Mouse (Mus musculus): Measurements from ENCODE around the gene Hspbp1. TPM values are rescaled to one million over a fixed set of nuclear protein-coding genes. Genes with fewer than 3 reads are reported as not detected.

Gene Hspbp1
- total RNA-seq (2023): 71.8 TPM

GRCm38 (mm10) chr7:4684632-4685417 is at the start of gene Hspbp1:
Gene Hspbp1 (minus strand): TSS chr7:4685068.

DNA sequence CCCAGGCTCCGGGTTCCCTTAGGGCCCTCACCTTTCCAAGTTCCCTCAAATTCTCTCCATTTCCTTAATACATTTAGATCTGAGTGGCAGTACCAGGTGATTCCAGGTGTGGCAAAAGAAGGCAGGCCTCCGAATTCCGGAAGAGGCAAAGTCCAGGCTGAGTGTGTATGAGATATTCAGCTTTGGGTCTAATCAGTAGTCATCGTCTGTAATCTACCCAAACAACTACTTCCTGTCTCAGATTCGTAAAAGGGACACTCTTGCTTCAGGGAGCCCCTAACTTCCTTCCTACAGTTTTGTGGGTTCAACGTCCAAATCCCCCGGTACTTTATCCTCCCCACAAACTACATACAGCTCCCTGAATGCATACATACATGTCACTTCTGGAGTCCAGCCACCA is 40.3 kb upstream of the Hspbp1 start, which contains the start of gene Tmem150b:
Gene Tmem150b, minus strand, starts transcription at position 81 of the 400 bp plus-strand sequence.

GRCm38 (mm10) chr7:4690387-4690786 is 5.5 kb upstream of the Hspbp1 start, which contains the start of gene Brsk1:
Gene Brsk1 (plus strand): TSS chr7:4690604.

GRCm38 (mm10) chr7:4658912-4659551 is 25.8 kb downstream of the Hspbp1 start, which contains the start of gene Ppp6r1:
Gene Ppp6r1 (minus strand): TSS chr7:4659019.

GRCm38 (mm10) chr7:4631031-4631430 is 53.8 kb downstream of the Hspbp1 start, which contains the start of gene Tmem86b:
Gene Tmem86b (minus strand): TSS chr7:4631422.

Other genes starting within 250 kb of the Hspbp1 start
- gene Rdh13, start 239.4 kb downstream of the Hspbp1 start, total RNA-seq (2023): 8.8 TPM
- 40.5 TPM for gene Eps8l1, start 224.4 kb downstream of the Hspbp1 start, total RNA-seq (2023)
- gene Ppp1r12c, start 183.4 kb downstream of the Hspbp1 start, total RNA-seq (2023): 302 TPM
- gene Tnnt1, start 168.7 kb downstream of the Hspbp1 start, total RNA-seq (2023): 8.4 TPM
- gene Tnni3, start 160.8 kb downstream of the Hspbp1 start, total RNA-seq (2023): 1.0 TPM
- gene Dnaaf3, start 152.6 kb downstream of the Hspbp1 start, total RNA-seq (2023): 0.26 TPM
- not detected for gene Syt5, start 137.5 kb downstream of the Hspbp1 start, total RNA-seq (2023)
- not detected for gene Ptprh, start 81.0 kb downstream of the Hspbp1 start, total RNA-seq (2023)
- gene Tmem86b, start 53.6 kb downstream of the Hspbp1 start, total RNA-seq (2023): 51.6 TPM
- 282 TPM for gene Ppp6r1, start 26.0 kb downstream of the Hspbp1 start, total RNA-seq (2023)
- not detected for gene Brsk1, start 5.5 kb upstream of the Hspbp1 start, total RNA-seq (2023)
- gene Tmem150b, start 40.2 kb upstream of the Hspbp1 start, total RNA-seq (2023): 0.76 TPM
- gene Kmt5c, start 55.0 kb upstream of the Hspbp1 start, total RNA-seq (2023): 61.4 TPM
- 1.9 TPM for gene Cox6b2, start 68.0 kb upstream of the Hspbp1 start, total RNA-seq (2023)
- gene Fam71e2, start 86.2 kb upstream of the Hspbp1 start, total RNA-seq (2023): not detected
- gene Il11, start 97.8 kb upstream of the Hspbp1 start, total RNA-seq (2023): not detected
- gene Tmem190, start 97.9 kb upstream of the Hspbp1 start, total RNA-seq (2023): not detected
- gene Tmem238, start 104.6 kb upstream of the Hspbp1 start, total RNA-seq (2023): 1.7 TPM
- gene Rpl28, start 107.8 kb upstream of the Hspbp1 start, total RNA-seq (2023): 1,948 TPM
- 177 TPM for gene Ube2s, start 127.5 kb upstream of the Hspbp1 start, total RNA-seq (2023)
- 0.44 TPM for gene Shisa7, start 159.6 kb upstream of the Hspbp1 start, total RNA-seq (2023)
- gene Isoc2b, start 185.2 kb upstream of the Hspbp1 start, total RNA-seq (2023): 5.8 TPM
- gene Isoc2a, start 192.1 kb upstream of the Hspbp1 start, total RNA-seq (2023): 9.6 TPM
- not detected for gene Gm36210, start 221.4 kb upstream of the Hspbp1 start, total RNA-seq (2023)
- 42.6 TPM for gene Zfp628, start 230.1 kb upstream of the Hspbp1 start, total RNA-seq (2023)
- gene Nat14, start 237.0 kb upstream of the Hspbp1 start, total RNA-seq (2023): 12.2 TPM
- 0.38 TPM for gene Ssc5d, start 240.7 kb upstream of the Hspbp1 start, total RNA-seq (2023)

All from CD4-positive naive resting alpha-beta T cell, adult 76 days (primary cell).